Mouse (Mus musculus): ENCODE data around the gene Rpl34.

Gene Rpl34

GRCm38 (mm10) chr3:130730189-130730653, at the start of gene Rpl34:
Rpl34 (minus strand) TSS chr3:130730398.
- TF ChIP-seq GATA4 (IDR thresholded peaks at IDR 0.05; ENCODE audit: insufficient replicate concordance, low read length) = peak; percentile 27; the same call in 1 of the 2 replicates

- TF ChIP-seq GATA4 (IDR thresholded peaks at IDR 0.05; ENCODE audit: insufficient replicate concordance, low read length) = no peak
Measured at GRCm38 (mm10) chr3:130768172-130768571, 38.0 kb upstream of the Rpl34 start.

GRCm38 (mm10) chr3:130764091-130764490, 33.9 kb upstream of the Rpl34 start:
- no peak for TF ChIP-seq GATA4 (IDR thresholded peaks at IDR 0.05; ENCODE audit: insufficient replicate concordance, low read length)

GRCm38 (mm10) chr3:130760711-130761435, 30.7 kb upstream of the Rpl34 start:
- TF ChIP-seq GATA4 (IDR thresholded peaks at IDR 0.05; ENCODE audit: insufficient replicate concordance, low read length) = no peak

DNA sequence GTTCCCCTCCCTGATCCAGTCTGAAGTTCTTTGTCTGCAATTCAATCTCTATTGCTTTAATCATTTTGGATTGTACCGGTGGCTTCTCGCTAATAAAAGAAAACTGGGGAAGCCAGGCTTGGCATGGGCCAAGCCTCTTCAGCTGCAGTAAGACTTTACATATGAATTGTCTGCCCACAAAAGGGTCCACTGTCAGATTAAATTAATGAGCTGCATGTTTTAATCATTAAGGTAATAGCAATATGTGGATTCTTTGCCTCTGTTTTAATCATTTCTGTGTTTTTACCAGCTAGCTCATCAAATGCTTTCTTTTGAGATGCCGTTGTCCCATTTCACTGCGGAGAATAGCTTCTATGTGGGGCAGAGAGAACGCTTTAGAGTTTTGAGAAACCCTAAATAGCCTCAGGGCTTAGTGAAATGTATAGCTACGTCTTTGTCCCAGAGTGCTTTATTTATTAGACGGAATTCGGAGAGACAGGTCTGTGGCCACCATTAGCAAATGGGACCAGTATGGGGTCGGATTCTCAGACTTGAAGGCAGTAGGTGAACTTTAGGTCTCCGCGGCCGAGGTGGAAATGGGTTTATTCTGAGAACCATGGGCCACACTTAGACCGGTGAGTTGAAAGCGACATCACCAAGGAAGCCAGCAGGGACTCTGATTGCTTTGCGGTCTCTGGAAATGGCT, 28.1 kb upstream of the Rpl34 start:
- no peak for TF ChIP-seq GATA4 (IDR thresholded peaks at IDR 0.05; ENCODE audit: insufficient replicate concordance, low read length)

DNA sequence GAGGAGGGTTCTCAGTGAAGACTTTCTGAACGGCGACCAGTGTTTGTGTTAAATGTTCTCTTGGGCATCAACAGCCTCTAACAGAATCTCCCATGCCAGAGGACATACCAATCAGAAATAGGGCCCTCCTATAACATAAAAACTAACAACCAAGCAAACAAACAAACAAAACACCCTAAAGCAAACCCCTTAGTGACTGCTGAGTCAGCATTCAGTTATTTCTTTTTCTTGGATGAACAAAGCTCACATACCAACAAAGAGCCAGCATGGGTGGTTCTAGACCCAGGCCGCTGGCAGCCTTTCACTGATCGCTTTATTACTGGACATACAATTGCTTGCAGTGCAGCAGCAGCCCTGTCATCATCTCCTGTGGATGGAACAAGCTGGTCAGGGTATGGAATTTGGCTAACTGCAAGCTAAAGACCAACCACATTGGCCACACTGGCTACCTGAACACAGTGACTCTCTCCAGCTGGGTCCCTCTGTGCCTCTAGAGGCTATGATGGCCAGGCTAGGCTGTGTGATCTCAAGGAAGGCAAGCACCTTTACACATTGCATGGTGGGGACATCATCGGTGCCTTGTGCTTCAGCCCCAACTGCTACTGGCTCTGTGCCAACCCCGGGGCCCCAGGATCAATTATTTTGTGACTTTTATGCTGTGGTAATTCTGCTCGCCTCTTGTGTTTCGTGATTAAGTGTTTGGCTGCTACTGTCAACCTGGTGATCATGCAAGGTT, 27.1 kb upstream of the Rpl34 start:
- no peak for TF ChIP-seq GATA4 (IDR thresholded peaks at IDR 0.05; ENCODE audit: insufficient replicate concordance, low read length)

- no peak for TF ChIP-seq GATA4 (IDR thresholded peaks at IDR 0.05; ENCODE audit: insufficient replicate concordance, low read length)
Measured at GRCm38 (mm10) chr3:130749206-130749605, 19.0 kb upstream of the Rpl34 start.

GRCm38 (mm10) chr3:130746673-130747619, 16.7 kb upstream of the Rpl34 start:
- no peak for TF ChIP-seq GATA4 (IDR thresholded peaks at IDR 0.05; ENCODE audit: insufficient replicate concordance, low read length)

GRCm38 (mm10) chr3:130737652-130738361, 7.6 kb upstream of the Rpl34 start:
- TF ChIP-seq GATA4 (IDR thresholded peaks at IDR 0.05; ENCODE audit: insufficient replicate concordance, low read length) = no peak

GRCm38 (mm10) chr3:130736758-130737157, 6.6 kb upstream of the Rpl34 start:
- TF ChIP-seq GATA4 (IDR thresholded peaks at IDR 0.05; ENCODE audit: insufficient replicate concordance, low read length) = no peak

DNA sequence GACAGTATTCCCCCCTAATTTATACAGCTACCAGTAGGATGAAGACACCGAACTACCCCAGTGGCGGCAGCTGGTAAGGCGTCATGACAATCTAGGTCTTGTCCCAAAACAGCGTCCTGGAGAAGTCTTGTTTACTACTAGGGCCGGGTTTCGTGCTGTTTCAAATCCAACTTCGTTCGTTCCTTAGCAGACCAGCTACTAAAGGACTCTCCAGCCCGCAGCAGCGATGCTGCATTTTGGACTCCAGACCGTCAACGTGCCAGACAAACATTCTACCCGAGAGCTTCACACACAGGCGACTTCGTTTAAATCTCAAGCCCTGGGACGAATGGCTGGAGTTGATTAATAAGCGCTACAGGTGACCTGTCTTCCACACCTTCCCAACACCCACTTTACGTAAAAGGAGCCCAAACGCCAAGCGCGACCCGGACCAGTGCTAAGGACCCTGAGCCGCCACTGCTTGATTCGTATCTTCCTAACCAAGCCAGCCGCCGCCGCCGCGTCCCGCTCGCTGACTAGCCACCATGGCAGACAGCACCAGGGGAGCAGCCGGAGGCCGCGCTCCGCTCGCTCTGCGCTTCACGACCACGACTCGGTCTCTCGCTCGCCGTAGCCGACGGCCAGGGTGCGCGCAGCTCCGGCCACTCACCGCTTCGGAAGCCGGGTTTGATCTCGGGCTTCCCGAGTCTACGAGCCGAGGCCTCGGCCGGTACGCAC, 568 bp downstream of the Rpl34 start:
- no peak for TF ChIP-seq GATA4 (IDR thresholded peaks at IDR 0.05; ENCODE audit: insufficient replicate concordance, low read length)

GRCm38 (mm10) chr3:130727676-130728075, 2.5 kb downstream of the Rpl34 start:
- no peak for TF ChIP-seq GATA4 (IDR thresholded peaks at IDR 0.05; ENCODE audit: insufficient replicate concordance, low read length)

DNA sequence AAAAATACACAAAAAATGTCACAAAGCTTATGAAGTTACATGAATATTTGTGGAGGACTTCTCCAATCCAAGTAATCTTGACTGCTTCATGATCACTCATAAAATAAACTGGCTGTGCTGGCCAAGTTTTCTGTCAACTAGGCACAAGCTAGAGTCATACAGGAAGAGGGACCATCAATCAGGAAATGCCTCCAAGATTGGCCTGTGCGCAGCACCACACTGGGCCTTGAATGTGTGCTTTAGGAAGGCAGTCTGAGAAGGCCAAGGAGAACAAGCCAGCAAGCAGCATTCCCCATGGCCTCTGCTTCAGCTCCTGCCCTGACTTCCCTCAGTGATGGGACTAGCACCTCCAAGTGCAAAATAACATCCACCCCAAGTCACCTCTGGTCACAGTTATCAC, 3.2 kb downstream of the Rpl34 start:
- TF ChIP-seq GATA4 (IDR thresholded peaks at IDR 0.05; ENCODE audit: insufficient replicate concordance, low read length) = peak; percentile 63; the same call in 1 of the 2 replicates
